Mouse (Mus musculus): ENCODE data around the gene Calml4. TPM values are rescaled to one million over a fixed set of nuclear protein-coding genes. Genes with fewer than 3 reads are reported as not detected.

Gene Calml4
- 4.3 and 6.0 TPM in 2 replicates for polyA plus RNA-seq (2015; fragmentation: Nextera tagmentation; extraction: Ambion mirVana)

DNA sequence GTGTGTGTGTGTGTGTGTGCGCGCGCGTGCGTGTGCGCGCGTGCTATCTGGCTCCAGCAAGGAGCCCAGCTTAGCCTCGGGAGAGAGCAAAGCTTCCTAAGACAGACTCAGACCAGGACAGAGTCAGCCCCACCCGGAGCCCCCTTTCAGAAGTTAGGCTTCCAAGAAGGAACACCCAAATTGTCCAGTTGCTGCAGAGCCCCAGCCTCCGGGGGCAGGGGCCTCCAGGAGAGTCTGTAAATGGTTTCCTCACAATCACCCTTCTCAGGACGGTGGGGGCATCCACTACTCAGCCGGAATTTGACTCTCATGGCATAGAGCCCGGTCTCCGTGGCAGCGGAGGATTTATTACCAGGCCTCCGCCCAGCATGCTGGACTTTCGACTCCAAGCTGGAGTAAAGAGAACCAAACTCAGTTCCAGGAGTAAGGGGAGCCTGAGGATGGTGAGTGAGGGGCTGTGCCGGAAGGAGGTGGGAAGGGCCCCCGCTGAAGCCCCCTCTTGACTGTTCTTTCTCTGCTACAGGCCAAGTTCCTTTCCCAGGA, at the start of gene Calml4:
Gene Calml4, plus strand, starts transcription at position 362 of the 543 bp plus-strand sequence.
- Histone ChIP-seq H3K4me1 (replicated peaks; ENCODE audit: control insufficient read depth, insufficient read depth, low read length) (peaks cover 8% of the 10 kb centered on the region), H3K4me3 (replicated peaks; ENCODE audit: low read length) (no peak within 1 kb of the TSS), H3K27me3 (replicated peaks; ENCODE audit: control insufficient read depth, insufficient read depth, low read length) (no peaks in the 10 kb centered on the region), H3K4me2 (ENCODE audit: low read length) (no peak within 1 kb of the TSS), H3K9ac (replicated peaks; ENCODE audit: low read depth, low read length) (no peak within 1 kb of the TSS), H3K27ac (ENCODE audit: low read length) (no peak within 1 kb of the TSS), H3K36me3 (ENCODE audit: control insufficient read depth, insufficient read depth) (no peaks in the 10 kb centered on the region), H3K9me3 (ENCODE audit: control insufficient read depth, low read length) (no peaks in the 10 kb centered on the region)
- WGBS = 50% methylated on average over 20 of the region's 20 CpGs
- no peak for ATAC-seq

DNA sequence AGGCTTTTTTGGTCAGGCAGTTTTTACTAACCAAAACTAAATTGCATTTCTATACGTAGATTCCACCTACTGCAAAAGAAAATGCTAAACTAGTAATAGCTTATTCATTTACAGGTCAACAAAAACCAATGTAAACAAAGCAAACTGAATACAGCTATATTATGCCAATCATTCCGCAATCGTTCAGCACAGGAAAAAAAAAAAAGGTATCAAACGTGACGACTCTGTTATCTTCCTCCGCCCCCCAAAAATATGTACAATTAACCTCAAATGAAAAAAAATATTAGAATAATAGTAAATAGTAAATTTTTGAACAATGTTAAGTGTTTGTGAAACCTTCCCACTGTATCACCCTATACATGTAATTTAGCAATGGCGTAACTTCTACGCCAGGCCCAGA, 47.8 kb upstream of the Calml4 start:
- peak overlapping the region; percentile 96 for H3K9ac ChIP-seq (replicated peaks; ENCODE audit: low read depth, low read length)
- H3K27me3 ChIP-seq (replicated peaks; ENCODE audit: control insufficient read depth, insufficient read depth, low read length) = no peaks in the 10 kb centered on the region
- peak overlapping the region; percentile 76 for H3K4me2 ChIP-seq (ENCODE audit: low read length)
- ATAC-seq = no peak
- H3K4me1 ChIP-seq (replicated peaks; ENCODE audit: control insufficient read depth, insufficient read depth, low read length) = peaks cover 32% of the 10 kb centered on the region
- no peak overlapping the region for H3K27ac ChIP-seq (ENCODE audit: low read length)
- H3K9me3 ChIP-seq (ENCODE audit: control insufficient read depth, low read length) = no peaks in the 10 kb centered on the region
- peak overlapping the region; percentile 98 for H3K4me3 ChIP-seq (replicated peaks; ENCODE audit: low read length)
- H3K36me3 ChIP-seq (ENCODE audit: control insufficient read depth, insufficient read depth) = no peaks in the 10 kb centered on the region
- 15% methylated on average over 8 of the region's 8 CpGs for WGBS

DNA sequence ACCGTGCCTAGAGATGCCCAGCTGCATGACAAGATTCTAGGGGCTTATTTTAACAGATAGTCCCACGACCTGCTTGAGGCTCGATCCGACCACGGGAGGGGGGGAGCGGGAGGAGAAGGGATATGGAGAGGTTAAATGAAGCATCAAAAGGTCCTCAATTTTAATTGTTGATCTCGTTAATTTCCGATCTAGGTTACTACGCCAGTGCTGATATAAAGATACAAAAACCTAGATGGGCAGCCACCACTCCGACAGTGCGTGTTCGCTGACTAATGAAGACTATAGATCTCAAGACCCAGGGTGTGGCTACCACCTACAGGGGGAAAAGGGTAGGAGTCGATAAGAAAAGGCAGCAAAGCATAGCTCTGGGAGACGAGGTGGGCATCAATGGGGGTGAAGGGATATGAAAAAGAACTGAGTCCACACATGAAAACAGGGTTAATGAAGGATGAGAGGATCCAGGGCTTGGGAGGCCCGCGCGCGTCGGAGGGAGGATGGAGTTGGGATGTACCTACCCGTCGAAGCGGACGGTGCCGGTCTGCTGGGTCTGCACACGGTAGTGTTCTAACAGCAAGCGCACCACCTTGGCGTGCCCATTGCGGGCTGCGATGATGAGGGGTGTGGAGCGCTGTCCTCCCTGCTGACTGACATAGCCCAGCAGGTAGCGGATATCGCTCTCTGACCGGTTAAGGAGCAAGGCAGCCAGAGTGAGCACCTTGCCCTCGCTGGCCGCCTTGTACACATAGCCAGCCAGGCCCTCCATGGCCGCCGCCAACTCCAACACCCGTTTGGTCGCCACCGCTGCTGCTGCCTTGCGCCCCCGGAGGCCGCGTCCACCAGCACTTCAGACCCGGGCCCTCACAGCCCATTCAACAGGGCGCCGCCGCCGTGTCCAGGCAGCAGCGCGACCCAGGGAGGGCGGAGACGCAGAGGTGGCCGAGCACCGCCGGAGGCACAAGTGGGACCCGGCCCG, 47.1 kb upstream of the Calml4 start:
- Histone ChIP-seq H3K4me1 (replicated peaks; ENCODE audit: control insufficient read depth, insufficient read depth, low read length) (peaks cover 32% of the 10 kb centered on the region), H3K4me2 (ENCODE audit: low read length) (peak overlapping the region; percentile 76), H3K36me3 (ENCODE audit: control insufficient read depth, insufficient read depth) (no peaks in the 10 kb centered on the region), H3K27ac (ENCODE audit: low read length) (peak overlapping the region; percentile 98), H3K9me3 (ENCODE audit: control insufficient read depth, low read length) (no peaks in the 10 kb centered on the region), H3K4me3 (replicated peaks; ENCODE audit: low read length) (peak overlapping the region; percentile 98), H3K9ac (replicated peaks; ENCODE audit: low read depth, low read length) (peak overlapping the region; percentile 96), H3K27me3 (replicated peaks; ENCODE audit: control insufficient read depth, insufficient read depth, low read length) (no peaks in the 10 kb centered on the region)
- under 1% methylated on average over 55 of the region's 58 CpGs for WGBS
- ATAC-seq = peak; percentile 66

DNA sequence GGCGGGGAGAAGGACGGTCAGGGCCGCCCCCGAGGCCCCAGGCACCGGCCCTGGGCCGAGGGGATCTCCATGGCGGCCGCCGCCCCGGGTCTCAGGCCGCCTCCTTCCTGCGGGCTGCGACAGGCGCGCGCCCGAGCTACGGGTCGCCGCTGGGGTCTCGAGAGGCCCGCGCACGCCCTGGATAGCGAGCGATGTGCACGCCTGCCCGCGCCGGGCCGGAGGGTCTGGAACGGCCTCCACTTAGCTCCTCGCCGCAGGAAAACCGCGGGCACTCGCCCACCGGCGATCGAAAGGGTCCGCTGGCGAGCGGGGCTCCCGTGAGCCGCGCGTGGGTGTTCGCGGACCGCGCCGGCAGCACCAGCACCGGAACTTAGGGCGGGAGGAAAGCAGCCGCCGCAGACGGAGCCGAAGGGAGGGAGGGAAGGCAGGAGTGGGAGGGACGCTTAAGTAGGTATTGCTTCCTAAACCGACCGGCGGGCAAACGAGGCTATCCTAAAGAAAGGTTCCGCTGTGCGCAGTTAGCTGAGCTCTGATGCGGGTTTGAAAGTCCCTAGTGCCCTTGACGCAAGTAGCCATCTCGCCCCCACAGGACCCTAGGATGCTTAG, 46.3 kb upstream of the Calml4 start, which contains the start of gene Fem1b:
Gene Fem1b, minus strand, starts transcription at position 419 of the 606 bp plus-strand sequence.
- Histone ChIP-seq H3K4me3 (replicated peaks; ENCODE audit: low read length) (peak within 1 kb of the TSS; percentile 98), H3K4me1 (replicated peaks; ENCODE audit: control insufficient read depth, insufficient read depth, low read length) (peaks cover 32% of the 10 kb centered on the region), H3K27me3 (replicated peaks; ENCODE audit: control insufficient read depth, insufficient read depth, low read length) (no peaks in the 10 kb centered on the region), H3K9me3 (ENCODE audit: control insufficient read depth, low read length) (no peaks in the 10 kb centered on the region), H3K36me3 (ENCODE audit: control insufficient read depth, insufficient read depth) (no peaks in the 10 kb centered on the region), H3K4me2 (ENCODE audit: low read length) (peak within 1 kb of the TSS; percentile 83), H3K27ac (ENCODE audit: low read length) (peak within 1 kb of the TSS; percentile 98), H3K9ac (replicated peaks; ENCODE audit: low read depth, low read length) (peak within 1 kb of the TSS; percentile 96)
- ATAC-seq = peak; percentile 93
- under 1% methylated on average over 60 of the region's 68 CpGs for WGBS

DNA sequence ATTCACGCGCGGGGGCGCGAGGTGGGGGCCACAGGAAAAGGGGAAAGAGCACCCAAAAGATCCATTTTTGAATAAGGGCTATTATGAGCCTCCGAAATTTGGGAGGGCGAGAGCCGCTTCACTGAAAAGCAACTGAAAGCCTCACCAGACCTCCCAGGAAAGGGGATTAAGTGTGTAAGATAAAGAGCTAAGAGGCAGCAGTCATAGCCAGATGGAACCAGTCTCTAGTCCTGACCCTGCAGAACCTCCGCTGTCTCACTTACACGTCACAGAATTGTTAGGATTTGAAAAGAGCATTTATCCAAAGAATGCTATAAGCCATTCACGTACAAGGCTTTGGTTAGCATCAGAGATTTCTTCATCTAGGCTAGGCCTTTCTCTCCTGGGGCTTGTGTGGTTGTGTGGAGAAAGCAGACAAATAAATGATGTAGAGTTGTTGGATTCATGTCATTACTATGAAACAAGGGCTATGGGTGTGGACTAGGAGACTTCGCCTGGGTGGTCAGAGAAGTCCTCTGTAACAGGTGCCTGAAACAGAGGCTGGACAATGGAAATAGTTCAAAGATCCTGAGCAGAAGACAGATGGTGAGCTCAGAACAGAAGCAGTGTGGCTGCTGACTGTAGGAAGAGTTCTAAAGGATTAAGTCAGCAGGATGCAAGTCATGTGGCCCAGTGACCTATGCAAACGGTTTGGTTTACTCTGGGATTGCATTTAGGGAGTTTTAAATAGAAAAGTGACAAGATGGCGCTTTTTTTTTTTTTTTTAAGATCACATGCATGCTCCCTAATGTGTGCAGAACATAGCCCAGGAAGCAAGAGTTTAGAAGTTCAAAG, 45.4 kb upstream of the Calml4 start:
- peak overlapping the region; percentile 98 for H3K4me3 ChIP-seq (replicated peaks; ENCODE audit: low read length)
- peak overlapping the region; percentile 83 for H3K4me2 ChIP-seq (ENCODE audit: low read length)
- WGBS = 9% methylated on average over 14 of the region's 14 CpGs
- H3K9ac ChIP-seq (replicated peaks; ENCODE audit: low read depth, low read length) = peak overlapping the region; percentile 96
- ATAC-seq = peak; percentile 24
- peaks cover 37% of the 10 kb centered on the region for H3K4me1 ChIP-seq (replicated peaks; ENCODE audit: control insufficient read depth, insufficient read depth, low read length)
- H3K27me3 ChIP-seq (replicated peaks; ENCODE audit: control insufficient read depth, insufficient read depth, low read length) = no peaks in the 10 kb centered on the region
- no peaks in the 10 kb centered on the region for H3K36me3 ChIP-seq (ENCODE audit: control insufficient read depth, insufficient read depth)
- peak overlapping the region; percentile 98 for H3K27ac ChIP-seq (ENCODE audit: low read length)
- H3K9me3 ChIP-seq (ENCODE audit: control insufficient read depth, low read length) = no peaks in the 10 kb centered on the region

DNA sequence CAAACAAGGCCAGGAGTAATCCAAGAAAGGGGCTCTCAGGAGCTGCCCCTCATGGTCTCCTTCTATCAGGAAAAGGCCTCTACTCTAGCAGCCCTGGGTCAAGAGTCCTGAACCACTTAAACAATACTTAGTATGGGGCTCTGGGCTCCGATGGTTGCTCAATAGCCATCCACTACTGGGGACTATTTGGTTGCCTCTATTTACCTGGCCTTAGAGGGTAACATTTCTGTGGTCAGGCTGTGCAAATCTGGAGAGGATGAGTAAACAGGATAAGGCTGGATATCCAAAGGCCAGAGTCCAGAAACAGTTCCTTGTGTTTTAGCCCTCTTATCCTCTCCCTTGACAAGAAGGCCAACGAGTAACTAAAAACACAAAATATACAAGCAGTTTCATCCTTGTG, 43.1 kb upstream of the Calml4 start:
- Histone ChIP-seq H3K4me1 (replicated peaks; ENCODE audit: control insufficient read depth, insufficient read depth, low read length) (peaks cover 22% of the 10 kb centered on the region), H3K4me2 (ENCODE audit: low read length) (no peak overlapping the region), H3K4me3 (replicated peaks; ENCODE audit: low read length) (no peak overlapping the region), H3K27ac (ENCODE audit: low read length) (no peak overlapping the region), H3K27me3 (replicated peaks; ENCODE audit: control insufficient read depth, insufficient read depth, low read length) (no peaks in the 10 kb centered on the region), H3K9me3 (ENCODE audit: control insufficient read depth, low read length) (no peaks in the 10 kb centered on the region), H3K36me3 (ENCODE audit: control insufficient read depth, insufficient read depth) (no peaks in the 10 kb centered on the region), H3K9ac (replicated peaks; ENCODE audit: low read depth, low read length) (no peak overlapping the region)
- 89% methylated on average over 2 of the region's 2 CpGs for WGBS
- ATAC-seq = no peak

- no peak overlapping the region for H3K4me3 ChIP-seq (replicated peaks; ENCODE audit: low read length)
- no peaks in the 10 kb centered on the region for H3K36me3 ChIP-seq (ENCODE audit: control insufficient read depth, insufficient read depth)
- no peak overlapping the region for H3K4me2 ChIP-seq (ENCODE audit: low read length)
- ATAC-seq = no peak
- no peak overlapping the region for H3K27ac ChIP-seq (ENCODE audit: low read length)
- no peaks in the 10 kb centered on the region for H3K9me3 ChIP-seq (ENCODE audit: control insufficient read depth, low read length)
- 81% methylated on average over 9 of the region's 9 CpGs for WGBS
- H3K27me3 ChIP-seq (replicated peaks; ENCODE audit: control insufficient read depth, insufficient read depth, low read length) = no peaks in the 10 kb centered on the region
- peaks cover 16% of the 10 kb centered on the region for H3K4me1 ChIP-seq (replicated peaks; ENCODE audit: control insufficient read depth, insufficient read depth, low read length)
- no peak overlapping the region for H3K9ac ChIP-seq (replicated peaks; ENCODE audit: low read depth, low read length)
Observed at GRCm38 (mm10) chr9:62816323-62817098, 41.4 kb upstream of the Calml4 start.

GRCm38 (mm10) chr9:62817099-62817571, 40.7 kb upstream of the Calml4 start:
- Histone ChIP-seq H3K36me3 (ENCODE audit: control insufficient read depth, insufficient read depth) (no peaks in the 10 kb centered on the region), H3K9me3 (ENCODE audit: control insufficient read depth, low read length) (no peaks in the 10 kb centered on the region), H3K27ac (ENCODE audit: low read length) (no peak overlapping the region), H3K4me1 (replicated peaks; ENCODE audit: control insufficient read depth, insufficient read depth, low read length) (peaks cover 13% of the 10 kb centered on the region), H3K27me3 (replicated peaks; ENCODE audit: control insufficient read depth, insufficient read depth, low read length) (no peaks in the 10 kb centered on the region), H3K9ac (replicated peaks; ENCODE audit: low read depth, low read length) (no peak overlapping the region), H3K4me3 (replicated peaks; ENCODE audit: low read length) (no peak overlapping the region), H3K4me2 (ENCODE audit: low read length) (no peak overlapping the region)
- ATAC-seq = no peak; the same call in 1 of the 2 replicates
- WGBS = 43% methylated on average over 12 of the region's 12 CpGs
